Mouse (Mus musculus) testis, postnatal 10 days (tissue): ENCODE results near the gene Clk3.
"Not testable (repeated sequence)": the region's sequence is repeated elsewhere in the genome, so short reads cannot be mapped to it uniquely, and the experiment has no call there.

Experiments used
- DNase-seq: peaks from one replicate; pipeline ENCODE4 v3.0.0; 2021; ENCODE audit warnings: low spot score

Clk3 gene

DNA sequence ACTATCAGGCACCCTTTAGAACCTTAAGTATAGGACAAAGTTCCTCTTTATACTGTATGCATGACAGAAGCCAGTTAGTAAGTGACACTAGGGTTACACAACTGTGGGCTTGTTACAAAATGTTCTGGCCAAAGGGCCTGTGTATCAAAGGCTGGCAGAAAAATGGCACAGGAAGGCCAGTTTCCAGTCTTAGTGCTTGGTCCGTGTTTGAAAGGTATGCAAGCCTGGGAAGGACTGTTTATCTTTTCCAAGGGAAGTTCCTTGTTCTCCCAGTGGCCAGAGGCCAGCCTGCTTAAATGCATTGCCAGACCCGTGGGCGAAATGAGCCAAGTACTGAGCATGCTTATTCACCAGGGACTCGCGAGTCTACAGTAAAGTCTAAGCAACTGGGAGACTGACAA is 42.3 kb downstream of the Clk3 start:
- DNase-seq: peak; percentile 63

DNA sequence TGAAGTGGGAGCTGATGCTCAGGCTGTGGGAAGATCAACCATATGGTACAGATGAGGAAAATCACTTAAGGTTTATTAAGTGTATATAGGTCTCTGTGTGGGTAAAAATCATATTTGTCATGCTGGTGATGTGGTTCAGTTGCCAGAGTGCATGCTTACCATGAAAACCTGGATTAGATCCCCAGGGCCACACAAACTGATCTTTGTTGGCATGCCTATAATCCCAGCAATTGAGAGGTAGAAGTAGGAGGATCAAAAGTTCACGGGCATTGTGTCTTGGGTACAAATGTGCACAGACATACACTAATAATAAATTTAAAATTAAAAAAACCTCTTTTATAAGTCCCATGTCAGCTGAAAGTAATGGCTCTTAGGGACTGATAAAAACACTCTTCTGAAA is 43.3 kb downstream of the Clk3 start:
- no peak for DNase-seq

DNA sequence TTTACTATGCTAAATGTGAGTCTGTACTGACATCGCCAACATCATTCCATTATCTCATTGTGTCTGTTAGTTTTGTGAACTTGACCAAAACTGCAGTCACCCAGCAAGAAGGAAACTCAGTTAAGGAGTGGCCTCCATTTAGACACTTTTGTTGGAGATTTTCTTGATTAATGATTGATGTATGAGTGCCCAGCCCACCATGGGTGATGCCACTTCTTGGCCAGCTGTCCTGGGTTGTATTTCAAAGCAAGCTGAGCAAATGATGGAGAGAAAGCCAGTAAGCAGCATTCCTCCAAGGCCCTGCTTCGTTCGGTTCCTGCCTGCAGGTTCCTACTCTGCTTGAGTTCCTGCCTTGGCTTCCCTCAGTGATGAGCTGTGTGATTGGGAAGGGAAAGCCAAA is 44.9 kb downstream of the Clk3 start:
- no peak for DNase-seq

DNA sequence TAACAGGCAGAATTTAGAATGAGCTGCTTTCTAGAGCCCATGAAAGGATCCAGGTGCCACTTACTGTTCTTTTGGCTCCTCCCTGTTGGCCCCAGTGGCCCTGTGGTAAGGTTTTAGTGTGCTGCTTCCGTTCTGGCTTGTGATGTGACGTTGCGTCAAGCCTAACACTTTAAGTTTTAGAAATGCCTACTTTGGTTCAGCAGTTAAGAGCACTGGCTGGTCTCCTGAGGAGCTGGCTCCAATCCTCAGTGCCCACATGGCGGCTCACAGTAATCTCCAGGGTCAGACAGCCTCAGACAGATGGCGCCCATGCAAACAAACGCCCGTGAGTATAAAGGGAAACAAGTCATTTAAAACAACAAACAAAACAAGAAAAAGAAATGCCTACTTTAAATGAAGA is 47.3 kb downstream of the Clk3 start:
- DNase-seq: no peak

DNA sequence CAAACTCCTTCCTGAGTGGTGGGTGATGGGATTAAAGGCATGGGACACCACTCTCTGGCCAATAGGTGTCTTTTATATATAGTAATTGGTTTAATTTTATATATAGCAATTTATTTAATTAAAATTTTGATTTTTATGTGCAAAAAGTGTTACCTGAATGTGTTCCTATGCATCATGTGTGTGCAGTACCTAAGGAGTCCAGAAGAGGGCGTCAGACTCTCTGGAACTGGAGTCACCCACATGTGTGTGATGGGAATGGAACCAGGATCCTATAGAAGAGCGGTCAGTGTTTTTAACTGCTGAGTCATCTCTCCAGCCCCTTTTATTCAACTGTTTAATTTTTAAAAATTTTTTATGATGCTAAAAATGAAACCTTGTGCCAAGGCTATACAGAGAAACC is 53.5 kb downstream of the Clk3 start:
- DNase-seq: no peak

DNA sequence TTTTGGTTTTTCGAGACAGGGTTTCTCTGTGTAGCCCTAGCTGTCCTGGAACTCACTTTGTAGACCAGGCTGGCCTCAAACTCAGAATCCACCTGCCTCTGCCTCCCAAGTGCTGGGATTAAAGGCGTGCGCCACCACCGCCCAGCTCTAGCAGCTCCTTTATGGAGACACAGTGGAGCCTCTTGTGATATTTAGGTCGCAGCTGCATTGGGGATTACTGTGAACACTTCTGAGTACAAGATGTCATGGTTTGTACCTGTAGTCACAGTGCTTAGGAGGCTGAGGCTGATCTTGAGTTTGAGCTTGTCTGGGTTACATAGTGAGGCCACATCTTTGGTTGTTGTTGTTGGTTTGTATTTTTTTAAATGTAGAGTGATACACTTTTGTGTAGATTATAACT is 55.4 kb downstream of the Clk3 start:
- DNase-seq: not testable (repeated sequence)

DNA sequence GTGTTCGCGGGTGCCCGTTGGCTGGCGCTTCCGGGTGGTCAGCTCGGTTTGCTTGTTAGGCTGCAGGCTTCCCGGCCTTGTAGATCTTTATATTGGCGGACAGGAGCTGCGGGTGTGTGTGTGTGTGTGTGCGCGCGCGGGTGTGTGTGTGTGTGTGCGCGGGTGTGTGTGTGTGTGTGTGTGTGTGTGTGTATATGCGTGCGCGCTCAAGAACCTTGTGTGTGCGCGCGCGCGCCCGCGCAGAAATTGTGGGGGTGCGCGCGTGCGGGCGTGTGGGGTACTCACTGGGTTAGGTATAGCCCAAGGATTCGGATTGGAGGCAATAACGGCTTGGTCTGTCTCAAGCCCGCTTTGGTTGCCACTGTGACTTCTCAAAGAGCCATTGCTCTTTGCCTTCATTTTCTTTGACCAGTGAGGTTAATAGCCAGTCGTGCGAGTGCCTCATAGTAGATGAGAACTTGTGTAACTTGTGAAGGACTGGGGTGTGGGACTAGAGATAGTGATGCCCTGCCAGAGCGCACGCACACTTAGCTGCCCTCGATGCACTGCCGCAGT is 56.9 kb downstream of the Clk3 start:
- peak; percentile 75 for DNase-seq

DNA sequence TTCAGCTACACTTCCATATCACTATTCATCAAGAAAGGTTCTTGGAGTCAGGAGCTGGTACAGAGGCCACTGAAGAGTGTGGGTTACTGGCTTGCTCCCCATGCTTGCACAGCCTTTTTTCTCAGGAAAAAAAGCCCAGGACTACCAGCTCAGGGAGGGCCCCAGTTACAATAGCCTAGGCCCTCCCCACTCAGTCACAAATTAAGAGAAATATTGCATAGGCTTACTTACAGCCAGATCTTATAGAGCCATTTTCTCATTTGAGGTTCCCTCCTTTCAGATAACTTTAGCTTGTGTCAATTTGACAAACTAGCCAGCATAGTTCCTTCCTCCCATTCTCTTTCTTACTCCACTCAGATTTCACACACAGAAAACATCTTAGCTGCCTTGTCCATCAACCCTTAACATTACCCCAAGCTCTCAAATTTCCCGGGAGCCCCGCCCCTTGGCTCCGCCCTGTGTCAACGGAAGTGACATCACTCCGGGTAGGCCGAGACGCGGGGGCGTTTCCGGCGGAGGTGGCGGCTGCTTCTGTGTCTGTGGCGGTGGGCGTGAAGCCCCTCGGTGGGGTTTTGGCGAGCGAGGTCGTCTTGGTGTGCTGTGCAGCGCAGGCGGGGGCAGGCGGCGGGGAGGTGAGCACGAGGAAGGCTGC is 57.5 kb downstream of the Clk3 start, which contains the start of gene Edc3:
Gene Edc3, plus strand, starts transcription at position 473 of the 652 bp plus-strand sequence.
- DNase-seq: peak; percentile 97

DNA sequence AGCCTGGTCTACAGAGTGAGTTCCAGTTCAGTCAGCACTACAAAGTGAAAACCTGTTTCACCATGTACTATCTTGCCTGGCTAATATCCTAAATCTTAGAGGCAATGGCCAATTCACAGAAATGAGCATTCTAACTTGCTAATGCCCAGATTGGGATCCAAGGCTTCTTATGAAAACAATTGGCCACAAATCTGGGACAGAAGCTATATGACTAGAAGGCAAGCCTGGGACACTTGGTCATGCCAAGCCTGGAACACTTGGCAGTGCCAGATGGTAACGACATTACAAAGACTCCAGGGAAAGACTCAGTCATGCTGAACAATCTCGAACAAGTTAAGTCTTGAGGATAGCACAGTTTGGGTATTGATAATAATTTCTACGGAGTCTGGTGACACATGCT is 59.2 kb downstream of the Clk3 start:
- DNase-seq: no peak
